Mouse (Mus musculus) midbrain, postnatal 0 days (tissue): ENCODE measurements at regions not wholly inside any gene's neighbourhood (a gene's known extent, or its start where the extent isn't known, plus 50 kb on each side); places are given as distances from the start of the nearest gene placed in this dataset.

Experiments
- ATAC-seq: fragments of 200-750 bp; cut with Nextera tagmentation; 2 replicates; pipeline ENCODE4 v1.8.0; 2017; ENCODE audit warnings: moderate number of reproducible peaks, mild to moderate bottlenecking, moderate TSS enrichment, moderate library complexity; ENCODE audit not compliant: low FRiP score
- DNase-seq: peaks from one replicate; pipeline ENCODE4 v3.0.0-alpha.2; 2015; ENCODE audit warnings: low spot score
- H3K27ac ChIP-seq: fragments of 300-500 bp; sonication (generic); 2 replicates; pipeline ENCODE4 v1.5.1; 2014; ENCODE audit warnings: low read depth, mild to moderate bottlenecking, low read length, mixed read lengths
- H3K27me3 ChIP-seq: fragments of 300-500 bp; sonication (generic); 2 replicates; pipeline ENCODE4 v1.6.1; 2014; ENCODE audit warnings: low read length, control low read depth, mixed read lengths; ENCODE audit not compliant: insufficient read depth
- H3K36me3 ChIP-seq: fragments of 300-500 bp; sonication (generic); 2 replicates; pipeline ENCODE4 v1.6.1; 2014; ENCODE audit warnings: low read length, control low read depth, mixed read lengths; ENCODE audit not compliant: insufficient read depth
- H3K4me1 ChIP-seq: fragments of 300-500 bp; sonication (generic); 2 replicates; pipeline ENCODE4 v1.6.1; 2014; ENCODE audit warnings: mild to moderate bottlenecking, control low read depth, antibody characterized with exemption, low read length, mixed read lengths; ENCODE audit not compliant: insufficient read depth
- H3K4me2 ChIP-seq: fragments of 300-500 bp; sonication (generic); 2 replicates; pipeline ENCODE4 v1.6.1; 2014; ENCODE audit warnings: low read depth, mild to moderate bottlenecking, low read length, mixed read lengths; ENCODE audit not compliant: poor library complexity, severe bottlenecking
- H3K4me3 ChIP-seq: fragments of 300-500 bp; sonication (generic); 2 replicates; pipeline ENCODE4 v1.5.1; 2014; ENCODE audit warnings: low read depth, mild to moderate bottlenecking, low read length, moderate library complexity
- H3K9ac ChIP-seq: fragments of 300-500 bp; sonication (generic); replicated peaks from 2 replicates; pipeline ENCODE4 v1.6.1; 2014; ENCODE audit warnings: mild to moderate bottlenecking, low read length, moderate library complexity, mixed read lengths; ENCODE audit not compliant: poor library complexity, severe bottlenecking
- H3K9me3 ChIP-seq: fragments of 300-500 bp; sonication (generic); 2 replicates; pipeline ENCODE4 v1.6.1; 2016; ENCODE audit warnings: low read length, control low read depth
- CTCF ChIP-seq: IDR thresholded peaks from 2 replicates; pipeline ENCODE4 v1.5.1; 2016; ENCODE audit warnings: antibody characterized with exemption, mild to moderate bottlenecking
- WGBS: fragments of 180-500 bp; shearing (Covaris S2); extraction: QIAGEN DNeasy Blood & Tissue Kit; methylation state at CpG from one replicate; pipeline ENCODE4 v1.1.7; 2014; 5-methylcytosine and 5-hydroxymethylcytosine counted together

GRCm38 (mm10) chr2:61401636-61402587, 176.5 kb upstream of the Tank start:
- Histone ChIP-seq H3K27me3 (no peaks in the 10 kb centered on the region), H3K4me2 (peak overlapping the region; percentile 61), H3K4me3 (peak overlapping the region; percentile 35), H3K36me3 (no peaks in the 10 kb centered on the region), H3K9me3 (no peaks in the 10 kb centered on the region), H3K27ac (no peak overlapping the region), H3K9ac (peak overlapping the region; percentile 37), H3K4me1 (no peaks in the 10 kb centered on the region)
- peak; percentile 71 for TF ChIP-seq CTCF
- DNase-seq (peak; percentile 76), ATAC-seq (peak; percentile 65)
- under 1% methylated on average over 21 of the region's 21 CpGs for WGBS

- ATAC-seq = no peak
- H3K9ac ChIP-seq = no peak overlapping the region
- no peak for TF ChIP-seq CTCF
- H3K36me3 ChIP-seq = no peaks in the 10 kb centered on the region
- no peaks in the 10 kb centered on the region for H3K4me1 ChIP-seq
- 68% methylated on average over 9 of the region's 9 CpGs for WGBS
- no peak overlapping the region for H3K4me3 ChIP-seq
- H3K9me3 ChIP-seq = no peaks in the 10 kb centered on the region
- H3K4me2 ChIP-seq = 0 out of 2 replicates have a peak overlapping the region, but pooled peaks have one; percentile 7
- H3K27ac ChIP-seq = no peak overlapping the region
- no peak for DNase-seq
- no peaks in the 10 kb centered on the region for H3K27me3 ChIP-seq
Measured at GRCm38 (mm10) chr2:61398633-61399032, 179.8 kb upstream of the Tank start.

- DNase-seq = no peak
- ATAC-seq = no peak
- Histone ChIP-seq H3K4me1 (no peaks in the 10 kb centered on the region), H3K9me3 (no peaks in the 10 kb centered on the region), H3K27me3 (no peaks in the 10 kb centered on the region), H3K36me3 (no peaks in the 10 kb centered on the region), H3K9ac (no peak overlapping the region), H3K4me3 (no peak overlapping the region), H3K27ac (no peak overlapping the region), H3K4me2 (no peak overlapping the region)
- TF ChIP-seq CTCF = no peak
Measured at GRCm38 (mm10) chr2:61389622-61390021, 188.8 kb upstream of the Tank start.

GRCm38 (mm10) chr2:61389207-61389606, 189.2 kb upstream of the Tank start:
- Histone ChIP-seq H3K27me3 (no peaks in the 10 kb centered on the region), H3K4me1 (no peaks in the 10 kb centered on the region), H3K9me3 (no peaks in the 10 kb centered on the region), H3K36me3 (no peaks in the 10 kb centered on the region), H3K9ac (no peak overlapping the region), H3K27ac (no peak overlapping the region), H3K4me3 (no peak overlapping the region), H3K4me2 (no peak overlapping the region)
- DNase-seq = no peak
- WGBS = 76% methylated on average over 1 of the region's 1 CpGs
- ATAC-seq = no peak
- no peak for TF ChIP-seq CTCF

GRCm38 (mm10) chr2:61387561-61387960, 190.8 kb upstream of the Tank start:
- no peak for ATAC-seq
- Histone ChIP-seq H3K4me2 (no peak overlapping the region), H3K27me3 (no peaks in the 10 kb centered on the region), H3K36me3 (no peaks in the 10 kb centered on the region), H3K27ac (no peak overlapping the region), H3K9ac (no peak overlapping the region), H3K9me3 (no peaks in the 10 kb centered on the region), H3K4me3 (no peak overlapping the region), H3K4me1 (no peaks in the 10 kb centered on the region)
- WGBS = 57% methylated on average over 5 of the region's 5 CpGs
- DNase-seq = peak; percentile 46
- no peak for TF ChIP-seq CTCF

GRCm38 (mm10) chr2:61386966-61387365, 191.4 kb upstream of the Tank start:
- no peak for TF ChIP-seq CTCF
- no peak overlapping the region for H3K4me3 ChIP-seq
- WGBS = 89% methylated on average over 5 of the region's 5 CpGs

More at GRCm38 (mm10) chr2:61386966-61387365, 191.4 kb upstream of the Tank start:
- DNase-seq (no peak), ATAC-seq (no peak)
- Histone ChIP-seq H3K27me3 (no peaks in the 10 kb centered on the region), H3K9ac (no peak overlapping the region), H3K4me1 (no peaks in the 10 kb centered on the region), H3K27ac (no peak overlapping the region), H3K4me2 (no peak overlapping the region), H3K9me3 (no peaks in the 10 kb centered on the region), H3K36me3 (no peaks in the 10 kb centered on the region)
